Mouse (Mus musculus) ES-E14 (cell line): ENCODE data around the gene Clp1. TPM values are rescaled to one million over a fixed set of nuclear protein-coding genes. Genes with fewer than 3 reads are reported as not detected.

ENCODE experiments used
- DNase-seq: peaks from one replicate; pipeline ENCODE4 v3.0.0-alpha.2; 2013; ENCODE audit warnings: low read depth, low spot score
- H3K27ac ChIP-seq: 2 replicates; pipeline ENCODE4 v1.5.1; 2012; ENCODE audit warnings: low read depth, mild to moderate bottlenecking, low read length, moderate library complexity, mixed read lengths; ENCODE audit not compliant: poor library complexity, insufficient read depth, severe bottlenecking
- H3K36me3 ChIP-seq: 2 replicates; pipeline ENCODE4 v1.6.1; 2012; ENCODE audit warnings: mild to moderate bottlenecking, low read length, moderate library complexity, mixed read lengths; ENCODE audit not compliant: control insufficient read depth, poor library complexity, insufficient read depth, severe bottlenecking
- H3K4me1 ChIP-seq, 2 experiments: fragments of 150-350 bp in 1 of 2; sonication (generic) in 1 of 2; 2 replicates each; pipeline ENCODE4 v1.6.1; 2012; ENCODE audit warnings: low read length in 2 of 2, mild to moderate bottlenecking in 1 of 2, mixed read lengths in 1 of 2; ENCODE audit not compliant: control insufficient read depth in 2 of 2, insufficient read depth in 2 of 2, poor library complexity in 1 of 2
- H3K4me3 ChIP-seq, 2 experiments: fragments of 150-350 bp in 1 of 2; sonication (generic) in 1 of 2; 2 replicates each; pipeline ENCODE4 v1.5.1; 2012; ENCODE audit warnings: low read length in 2 of 2, low read depth in 1 of 2, mild to moderate bottlenecking in 1 of 2, mixed read lengths in 1 of 2; ENCODE audit not compliant: insufficient read depth in 1 of 2, poor library complexity in 1 of 2, severe bottlenecking in 1 of 2
- H3K9ac ChIP-seq: 2 replicates; pipeline ENCODE4 v1.6.1; 2012; ENCODE audit warnings: low read depth, mild to moderate bottlenecking, low read length, mixed read lengths; ENCODE audit not compliant: poor library complexity, insufficient read depth, severe bottlenecking
- H3K9me3 ChIP-seq: fragments of 150-350 bp; sonication (generic); 2 replicates; pipeline ENCODE4 v1.6.1; 2012; ENCODE audit warnings: low read depth, mild to moderate bottlenecking, low read length; ENCODE audit not compliant: control insufficient read depth, insufficient read depth
- CHD2 ChIP-seq: IDR thresholded peaks from 2 replicates; pipeline ENCODE4 v1.6.1; 2014; ENCODE audit warnings: mild to moderate bottlenecking, low read depth, low read length, inconsistent platforms
- HCFC1 ChIP-seq: IDR thresholded peaks from 2 replicates; pipeline ENCODE4 v1.6.1; 2012; ENCODE audit warnings: low read length, inconsistent platforms, borderline replicate concordance; ENCODE audit not compliant: insufficient read depth
- MAFK ChIP-seq: IDR thresholded peaks from 2 replicates; pipeline ENCODE4 v1.6.1; 2014; ENCODE audit warnings: mild to moderate bottlenecking, low read depth, low read length, inconsistent platforms; ENCODE audit not compliant: insufficient read depth
- ZC3H11A ChIP-seq: IDR thresholded peaks from 2 replicates; pipeline ENCODE4 v1.6.1; 2012; ENCODE audit warnings: low read depth, mild to moderate bottlenecking, inconsistent platforms, low read length, borderline replicate concordance
- ZNF384 ChIP-seq: IDR thresholded peaks from 2 replicates; pipeline ENCODE4 v1.6.1; 2012; ENCODE audit warnings: low read depth, low read length, inconsistent platforms
- in situ Hi-C, 2 experiments: fragments of 600-800 bp; cut with MboI; formaldehyde crosslinking; loops; one replicate each; pipeline ENCODE4 v1.15.1; 2025; ENCODE audit warnings: low sequenced_read_pairs in 2 of 2, inconsistent platforms in 1 of 2; ENCODE audit not compliant: unreplicated experiment in 2 of 2
- total RNA-seq: library from RNA; depleted of rRNA; stranded (reverse); fragments of 300-350 nt; gene quantifications from 2 replicates; pipeline ENCODE4 v1.2.3, GENCODE M21; 2012

Gene Clp1
- total RNA-seq, 1 experiment = 36.4 TPM

DNA sequence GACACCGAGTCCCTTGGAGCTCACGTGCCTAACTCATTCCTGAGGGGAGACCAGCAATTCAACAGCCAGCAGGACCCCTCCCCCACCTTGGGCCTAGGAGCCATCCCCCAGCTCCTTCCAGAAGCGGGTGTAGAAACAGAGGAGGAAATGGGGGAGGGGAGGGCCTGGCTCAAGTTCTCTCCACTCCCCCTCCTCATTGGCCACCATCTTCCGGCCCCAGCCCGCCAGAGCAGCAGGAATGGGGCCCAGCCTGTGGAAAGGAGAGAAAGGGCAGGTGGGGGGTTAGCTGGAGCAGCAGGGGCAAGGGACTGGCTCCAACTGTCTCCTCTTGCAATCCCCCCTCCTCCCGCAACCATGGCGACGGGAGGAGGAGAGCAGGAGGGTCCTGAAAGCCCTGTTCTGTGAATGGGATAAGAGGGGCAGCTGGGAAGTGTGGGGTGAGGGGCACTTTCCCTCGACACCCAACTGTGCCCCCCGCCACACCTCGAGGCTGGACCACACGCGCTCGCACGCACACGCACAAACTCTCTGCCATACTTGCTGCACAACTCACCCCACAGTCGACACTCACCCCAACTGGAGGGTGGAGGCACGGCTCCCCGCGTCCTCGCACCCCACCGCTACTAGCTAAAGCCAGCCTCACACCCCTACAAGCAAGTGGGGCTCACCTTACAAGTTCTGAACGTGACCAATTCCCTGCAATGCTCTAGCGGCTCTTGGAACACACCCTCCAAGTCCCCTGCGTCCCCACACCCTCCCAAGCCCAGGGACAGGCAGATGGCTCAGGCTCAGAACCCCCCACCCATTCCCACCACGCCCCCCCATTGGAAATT, 15.5 kb upstream of the Clp1 start:
- H3K9ac ChIP-seq = peak overlapping the region; percentile 99
- no peaks in the 10 kb centered on the region for H3K9me3 ChIP-seq
- peaks cover 13% of the 10 kb centered on the region for H3K36me3 ChIP-seq
- H3K4me1 ChIP-seq = peaks cover 5 to 8% of the 10 kb centered on the region in 2 experiments; a peak in 3 of 4 replicates
- TF ChIP-seq CHD2 = peak; percentile 44; the same call in 1 of the 2 replicates
- no peak for TF ChIP-seq MAFK
- no peak for TF ChIP-seq ZNF384
- TF ChIP-seq HCFC1 = peak; percentile 72
- no peak for TF ChIP-seq ZC3H11A
- H3K4me3 ChIP-seq = peak overlapping the region; percentile 85 to 99
- in situ Hi-C loops = no loop called here
- H3K27ac ChIP-seq = peak overlapping the region; percentile 99
- peak; percentile 95 for DNase-seq

- no peak for TF ChIP-seq HCFC1
- TF ChIP-seq MAFK = no peak
- no peak for TF ChIP-seq CHD2
- TF ChIP-seq ZNF384 = no peak
- TF ChIP-seq ZC3H11A = no peak
- Histone ChIP-seq H3K9me3 (no peaks in the 10 kb centered on the region), H3K4me1 (peaks cover 8 to 12% of the 10 kb centered on the region in 2 experiments; a peak in 3 of 4 replicates), H3K9ac (peak overlapping the region; percentile 99), H3K27ac (peak overlapping the region; percentile 99), H3K4me3 (peak overlapping the region; percentile 85 to 99), H3K36me3 (peaks cover 13% of the 10 kb centered on the region)
- in situ Hi-C loops = no loop called here
- DNase-seq = no peak
Observed at GRCm38 (mm10) chr2:84741841-84742450, 14.8 kb upstream of the Clp1 start.

DNA sequence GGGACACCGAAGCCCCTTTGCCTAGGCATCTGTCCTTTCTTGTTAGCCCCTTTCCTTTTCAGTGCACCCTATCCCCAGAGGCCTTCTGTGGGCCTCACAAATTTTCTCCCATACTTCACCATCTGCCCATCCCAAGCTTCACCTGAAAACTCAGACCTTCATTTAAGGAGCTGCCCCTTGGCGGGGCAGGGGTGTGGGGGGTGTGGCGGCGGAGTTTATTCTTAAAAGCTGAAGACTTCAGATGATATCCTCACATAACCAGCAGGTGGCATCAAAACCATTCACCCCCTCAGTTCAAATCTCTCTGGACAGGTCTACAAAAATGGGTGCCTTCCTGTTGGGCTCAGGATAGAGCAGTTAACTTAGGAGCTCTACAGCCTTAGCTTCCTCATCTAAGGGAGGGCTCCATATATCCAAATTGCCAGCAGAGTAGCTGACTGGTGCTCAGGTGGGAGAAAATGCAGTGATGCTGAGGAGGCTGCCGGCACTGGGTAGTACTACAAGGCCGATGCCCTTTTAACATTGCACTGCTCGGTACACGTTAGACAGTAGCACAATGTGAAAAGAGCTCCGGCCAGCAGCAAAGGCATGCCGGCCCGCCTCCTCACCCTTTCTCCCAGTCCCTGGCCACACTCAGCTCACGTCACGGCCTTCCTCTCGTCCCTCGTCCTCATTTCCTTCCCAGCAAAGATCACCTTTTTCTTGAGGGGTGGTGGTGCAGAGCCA, 13.6 kb upstream of the Clp1 start:
- H3K4me3 ChIP-seq = peak overlapping the region; percentile 85 to 99
- peaks cover 13% of the 10 kb centered on the region for H3K36me3 ChIP-seq
- peaks cover 8 to 18% of the 10 kb centered on the region in 2 experiments for H3K4me1 ChIP-seq
- H3K27ac ChIP-seq = peak overlapping the region; percentile 99
- peak overlapping the region; percentile 52 for H3K9ac ChIP-seq
- DNase-seq = no peak
- in situ Hi-C loops = no loop called here
- no peaks in the 10 kb centered on the region for H3K9me3 ChIP-seq
- TF ChIP-seq ZNF384 (no peak), ZC3H11A (no peak), HCFC1 (no peak), CHD2 (no peak), MAFK (no peak)

DNA sequence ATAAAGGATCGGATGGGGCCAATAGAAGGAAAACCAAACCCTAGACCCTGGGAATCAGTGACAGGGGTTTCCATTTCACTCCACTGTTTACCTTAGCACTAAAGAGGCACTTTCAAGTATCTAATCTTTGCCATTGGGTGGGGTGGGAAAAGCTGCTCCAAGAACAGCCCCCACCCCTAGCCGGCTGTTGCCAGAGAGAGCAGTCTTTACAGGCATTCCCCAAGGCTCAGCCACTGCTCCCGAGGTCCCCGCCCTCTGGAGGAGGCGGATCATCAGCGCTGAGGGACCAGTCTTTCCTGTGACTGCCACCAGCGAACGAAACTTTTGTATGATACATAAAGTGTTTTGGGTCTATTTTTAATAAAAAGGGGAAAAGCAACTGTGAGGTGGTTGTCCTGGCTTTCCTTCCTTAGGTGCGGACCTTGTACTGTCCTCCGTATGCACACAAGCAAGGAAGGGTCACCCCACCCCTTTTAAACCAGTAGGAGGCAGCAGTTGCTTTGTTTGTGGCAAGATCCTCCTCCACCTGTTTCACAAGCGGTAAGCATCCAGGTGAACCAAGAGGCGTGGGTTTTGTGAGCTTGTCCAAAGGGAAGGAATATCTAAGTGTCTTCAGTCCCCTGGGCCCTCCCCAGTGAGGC, 11.2 kb upstream of the Clp1 start:
- Histone ChIP-seq H3K36me3 (peaks cover 13% of the 10 kb centered on the region), H3K27ac (no peak overlapping the region), H3K4me1 (peaks cover 4 to 33% of the 10 kb centered on the region in 2 experiments; a peak in 3 of 4 replicates), H3K9me3 (no peaks in the 10 kb centered on the region), H3K4me3 (peak overlapping the region in 1 of 2 experiments; percentile 21; a peak in 3 of 4 replicates), H3K9ac (peak overlapping the region; percentile 11; the same call in 1 of the 2 replicates)
- TF ChIP-seq HCFC1 (no peak), ZC3H11A (peak; percentile 54; the same call in 1 of the 2 replicates), ZNF384 (no peak; the same call in 1 of the 2 replicates), MAFK (no peak)
- no peak for DNase-seq
- in situ Hi-C loops = no loop called here
